Mouse (Mus musculus) erythroid progenitor cell, adult 5-6 weeks (primary cell): ENCODE measurements around the gene Slfnl1. TPM values are rescaled to one million over a fixed set of nuclear protein-coding genes. Genes with fewer than 3 reads are reported as not detected.

ENCODE experiments used
- ATAC-seq: replicated peaks from 2 replicates; pipeline ENCODE4 v1.8.0; 2016; ENCODE audit warnings: moderate number of reproducible peaks, mild to moderate bottlenecking, moderate TSS enrichment, inconsistent platforms; ENCODE audit not compliant: poor library complexity, low FRiP score, severe bottlenecking
- total RNA-seq, 2 experiments: library from RNA; stranded (forward) in 1 of 2; stranded (reverse) in 1 of 2; fragments of 150-400 nt in 1 of 2; fragments of 186-747, 209-891 nt in 1 of 2; gene quantifications; 2 replicates each; pipeline versions ENCODE4 v1.2.3 to v1.2.4; 2015 to 2017; ENCODE audit warnings: low replicate concordance in 2 of 2

Slfnl1 gene
- total RNA-seq, 2 experiments from 2014 or later = not detected

GRCm38 (mm10) chr4:120571691-120572090 lies 39.7 kb downstream of the Slfnl1 start:
- no peak for ATAC-seq

GRCm38 (mm10) chr4:120580894-120581293 lies 48.9 kb downstream of the Slfnl1 start:
- no peak for ATAC-seq

DNA sequence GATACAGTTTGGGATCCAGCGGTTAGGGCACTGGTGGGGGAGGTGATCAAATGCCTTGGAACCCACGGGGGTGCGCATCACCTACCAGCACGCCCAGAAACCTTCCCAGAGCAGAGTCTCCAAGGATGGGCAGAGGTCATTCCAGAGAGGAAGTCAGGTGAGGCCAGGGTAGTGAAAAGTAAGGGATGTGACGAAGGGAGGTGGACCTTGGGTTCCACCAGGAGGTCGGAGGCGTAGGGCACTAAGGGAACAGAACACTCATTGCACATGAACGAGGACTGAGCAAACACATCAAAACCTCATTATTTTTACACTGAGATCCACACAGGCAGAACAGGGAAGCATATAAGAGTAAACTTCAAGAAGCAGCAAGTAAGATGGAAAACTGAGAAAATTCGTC lies 49.7 kb downstream of the Slfnl1 start:
- ATAC-seq = no peak

Other genes starting within 250 kb of the Slfnl1 start
- not detected in 2 replicates for gene Foxo6, start 244.9 kb upstream of the Slfnl1 start, total RNA-seq (2015; ENCODE audit: low replicate concordance)
- not detected in 2 replicates for gene Foxo6, start 244.9 kb upstream of the Slfnl1 start, total RNA-seq (2017; ENCODE audit: low replicate concordance)
- 23.9 and 31.7 TPM in 2 replicates for gene Scmh1, start 127.0 kb upstream of the Slfnl1 start, total RNA-seq (2015; ENCODE audit: low replicate concordance)
- gene Scmh1, start 127.0 kb upstream of the Slfnl1 start, total RNA-seq (2017; ENCODE audit: low replicate concordance) = 7.6 and 11.4 TPM in 2 replicates
- gene Ctps, start 38.0 kb downstream of the Slfnl1 start, total RNA-seq (2015; ENCODE audit: low replicate concordance) = 18.9 and 22.7 TPM in 2 replicates
- gene Ctps, start 38.0 kb downstream of the Slfnl1 start, total RNA-seq (2017; ENCODE audit: low replicate concordance) = 19.4 and 30.8 TPM in 2 replicates
- not detected in 2 replicates for gene Gm8439, start 56.5 kb downstream of the Slfnl1 start, total RNA-seq (2015; ENCODE audit: low replicate concordance)
- gene Gm8439, start 56.5 kb downstream of the Slfnl1 start, total RNA-seq (2017; ENCODE audit: low replicate concordance) = not detected in 2 replicates
- gene Cited4, start 134.3 kb downstream of the Slfnl1 start, total RNA-seq (2015; ENCODE audit: low replicate concordance) = 10.9 and 13.3 TPM in 2 replicates
- 5.6 TPM in 2 replicates for gene Cited4, start 134.3 kb downstream of the Slfnl1 start, total RNA-seq (2017; ENCODE audit: low replicate concordance)
- 3.6 TPM in 1 of 2 replicates, not detected in the other for gene Kcnq4, start 216.4 kb downstream of the Slfnl1 start, total RNA-seq (2015; ENCODE audit: low replicate concordance)
- not detected in 2 replicates for gene Kcnq4, start 216.4 kb downstream of the Slfnl1 start, total RNA-seq (2017; ENCODE audit: low replicate concordance)